Mouse (Mus musculus): ENCODE results near the gene Cchcr1. TPM values are rescaled to one million over a fixed set of nuclear protein-coding genes. Genes with fewer than 3 reads are reported as not detected.
"Not testable (repeated sequence)": the region's sequence is repeated elsewhere in the genome, so short reads cannot be mapped to it uniquely, and the experiment has no call there.

The Cchcr1 gene
- 13.3 and 14.1 TPM in 2 replicates for total RNA-seq (2014; fragmentation: Nextera tagmentation)
- 12.3 and 12.5 TPM in 2 replicates for total RNA-seq (2017)
- 18.7 and 19.3 TPM in 2 replicates for polyA plus RNA-seq (2012)

GRCm38 (mm10) chr17:35516652-35517500, at the start of gene Cchcr1, which contains the start of gene Tcf19:
TSS of gene Cchcr1 (plus strand) at chr17:35517100.
TSS of gene Tcf19 (minus strand) at chr17:35516824.
- peak; percentile 100 for DNase-seq (ENCODE audit: low spot score)
- Histone ChIP-seq H3K9me3 (replicated peaks) (no peaks in the 10 kb centered on the region), H3K27me3 (ENCODE audit: insufficient read depth, low read length) (no peaks in the 10 kb centered on the region), H3K4me1 (ENCODE audit: insufficient read depth, low read depth, low read length) (peaks cover 42% of the 10 kb centered on the region), H3K36me3 (replicated peaks) (peaks cover 72% of the 10 kb centered on the region), H3K4me3 (ENCODE audit: low read depth, low read length) (peak within 1 kb of the TSS; percentile 73)
- TF ChIP-seq POLR2AphosphoS5 (IDR thresholded peaks at IDR 0.05; ENCODE audit: insufficient replicate concordance, low read depth, low read length) (no peak), GATA2 (IDR thresholded peaks at IDR 0.05; ENCODE audit: borderline replicate concordance, low read depth, low read length) (no peak), TAL1 (conservative IDR thresholded peaks at IDR 0.05; ENCODE audit: low read depth, low read length) (no peak), GATA1 (IDR thresholded peaks at IDR 0.05; ENCODE audit: borderline replicate concordance, low read length) (no peak), CTCF (IDR thresholded peaks at IDR 0.05; ENCODE audit: low read depth, low read length) (no peak)
- peak; percentile 97 for ATAC-seq (ENCODE audit: extremely low read depth, insufficient number of reproducible peaks, low FRiP score, poor library complexity, severe bottlenecking)

DNA sequence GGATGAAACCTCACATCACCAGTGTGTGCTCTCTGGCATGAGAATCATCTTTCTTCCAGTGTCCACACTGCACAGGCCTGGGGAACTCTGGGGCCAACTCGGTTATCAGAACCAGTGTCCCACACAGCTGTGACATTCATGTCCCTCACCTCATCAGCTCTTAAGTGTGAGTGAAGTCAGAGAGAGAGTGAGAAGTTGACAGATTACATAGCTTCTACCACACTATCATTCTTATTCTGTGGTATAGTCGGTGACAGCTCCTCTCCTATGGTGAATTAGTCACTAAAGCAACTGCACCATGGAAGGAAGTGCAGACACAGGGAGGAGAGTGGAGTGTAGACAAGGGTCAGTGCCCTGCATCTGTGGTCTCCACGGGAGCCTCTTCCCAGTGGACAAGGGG, 48.0 kb upstream of the Cchcr1 start:
- not testable (repeated sequence) for ATAC-seq (ENCODE audit: extremely low read depth, insufficient number of reproducible peaks, low FRiP score, poor library complexity, severe bottlenecking); H3K27me3 ChIP-seq (ENCODE audit: insufficient read depth, low read length); H3K4me1 ChIP-seq (ENCODE audit: insufficient read depth, low read depth, low read length); H3K36me3 ChIP-seq (replicated peaks); H3K4me3 ChIP-seq (ENCODE audit: low read depth, low read length); DNase-seq (ENCODE audit: low spot score)
- H3K9me3 ChIP-seq (replicated peaks), result peaks cover 12% of the 10 kb centered on the region

DNA sequence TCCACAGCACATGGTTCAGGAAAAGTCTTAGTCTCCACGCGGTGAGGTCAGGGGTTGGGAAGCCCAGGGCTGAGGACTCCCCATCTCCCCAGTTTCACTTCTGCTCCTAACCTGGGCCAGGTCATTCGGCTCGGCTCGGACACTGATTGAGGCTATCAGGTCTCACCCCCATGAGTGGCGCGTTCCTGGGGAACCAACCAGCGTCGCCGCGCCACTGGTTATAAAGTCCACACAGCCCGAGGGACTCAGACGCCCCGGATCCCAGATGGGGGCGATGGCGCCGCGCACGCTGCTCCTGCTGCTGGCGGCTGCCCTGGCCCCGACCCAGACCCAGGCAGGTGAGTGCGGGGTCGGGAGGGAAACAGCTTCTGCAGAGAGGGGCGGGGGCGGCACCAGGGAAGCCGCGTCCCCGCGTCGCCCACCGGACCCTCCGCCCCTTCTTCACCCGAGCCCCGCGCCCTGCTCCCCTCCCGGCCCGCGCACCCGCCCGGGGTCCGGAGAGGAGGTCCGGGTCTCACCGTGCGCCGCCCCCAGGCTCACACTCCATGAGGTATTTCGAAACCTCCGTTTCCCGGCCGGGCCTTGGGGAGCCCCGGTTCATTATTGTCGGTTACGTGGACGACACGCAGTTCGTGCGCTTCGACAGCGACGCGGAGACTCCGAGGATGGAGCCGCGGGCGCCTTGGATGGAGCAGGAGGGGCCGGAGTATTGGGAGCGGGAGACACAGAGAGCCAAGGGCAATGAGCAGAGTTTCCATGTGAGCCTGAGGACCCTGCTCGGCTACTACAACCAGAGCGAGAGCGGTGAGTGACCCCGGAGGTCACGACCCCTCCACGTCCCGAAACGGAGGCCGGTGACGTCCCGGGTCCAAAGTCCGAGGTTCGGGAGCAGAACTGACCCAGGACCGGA, 46.8 kb upstream of the Cchcr1 start, which contains the start of gene H2-Q10:
Gene H2-Q10, plus strand, starts transcription at position 248 of the 910 bp plus-strand sequence.
- no peak for TF ChIP-seq TAL1 (conservative IDR thresholded peaks at IDR 0.05; ENCODE audit: low read depth, low read length)
- TF ChIP-seq CTCF (IDR thresholded peaks at IDR 0.05; ENCODE audit: low read depth, low read length), result no peak
- TF ChIP-seq POLR2AphosphoS5 (IDR thresholded peaks at IDR 0.05; ENCODE audit: insufficient replicate concordance, low read depth, low read length), result no peak
- no peak for TF ChIP-seq GATA1 (IDR thresholded peaks at IDR 0.05; ENCODE audit: borderline replicate concordance, low read length)
- TF ChIP-seq GATA2 (IDR thresholded peaks at IDR 0.05; ENCODE audit: borderline replicate concordance, low read depth, low read length), result no peak
- Histone ChIP-seq H3K36me3 (replicated peaks) (no peaks in the 10 kb centered on the region), H3K4me1 (ENCODE audit: insufficient read depth, low read depth, low read length) (no peaks in the 10 kb centered on the region), H3K27me3 (ENCODE audit: insufficient read depth, low read length) (no peaks in the 10 kb centered on the region; the same call in 1 of the 2 replicates), H3K9me3 (replicated peaks) (peaks cover 12% of the 10 kb centered on the region), H3K4me3 (ENCODE audit: low read depth, low read length) (no peak within 1 kb of the TSS)
- DNase-seq (ENCODE audit: low spot score), result no peak
- ATAC-seq (ENCODE audit: extremely low read depth, insufficient number of reproducible peaks, low FRiP score, poor library complexity, severe bottlenecking), result no peak

GRCm38 (mm10) chr17:35484066-35484465, 32.8 kb upstream of the Cchcr1 start:
- peaks cover 5% of the 10 kb centered on the region; the same call in 1 of the 2 replicates for H3K27me3 ChIP-seq (ENCODE audit: insufficient read depth, low read length)
- no peak overlapping the region for H3K4me3 ChIP-seq (ENCODE audit: low read depth, low read length)
- TF ChIP-seq GATA1 (IDR thresholded peaks at IDR 0.05; ENCODE audit: borderline replicate concordance, low read length), result no peak
- TF ChIP-seq TAL1 (conservative IDR thresholded peaks at IDR 0.05; ENCODE audit: low read depth, low read length), result no peak
- TF ChIP-seq POLR2AphosphoS5 (IDR thresholded peaks at IDR 0.05; ENCODE audit: insufficient replicate concordance, low read depth, low read length), result no peak
- no peak for TF ChIP-seq GATA2 (IDR thresholded peaks at IDR 0.05; ENCODE audit: borderline replicate concordance, low read depth, low read length)
- TF ChIP-seq CTCF (IDR thresholded peaks at IDR 0.05; ENCODE audit: low read depth, low read length), result peak; percentile 54
- no peak for ATAC-seq (ENCODE audit: extremely low read depth, insufficient number of reproducible peaks, low FRiP score, poor library complexity, severe bottlenecking)
- no peaks in the 10 kb centered on the region for H3K36me3 ChIP-seq (replicated peaks)
- H3K9me3 ChIP-seq (replicated peaks), result no peaks in the 10 kb centered on the region
- H3K4me1 ChIP-seq (ENCODE audit: insufficient read depth, low read depth, low read length), result no peaks in the 10 kb centered on the region
- peak; percentile 37 for DNase-seq (ENCODE audit: low spot score)

GRCm38 (mm10) chr17:35485702-35486101, 31.2 kb upstream of the Cchcr1 start:
- no peak for DNase-seq (ENCODE audit: low spot score)

DNA sequence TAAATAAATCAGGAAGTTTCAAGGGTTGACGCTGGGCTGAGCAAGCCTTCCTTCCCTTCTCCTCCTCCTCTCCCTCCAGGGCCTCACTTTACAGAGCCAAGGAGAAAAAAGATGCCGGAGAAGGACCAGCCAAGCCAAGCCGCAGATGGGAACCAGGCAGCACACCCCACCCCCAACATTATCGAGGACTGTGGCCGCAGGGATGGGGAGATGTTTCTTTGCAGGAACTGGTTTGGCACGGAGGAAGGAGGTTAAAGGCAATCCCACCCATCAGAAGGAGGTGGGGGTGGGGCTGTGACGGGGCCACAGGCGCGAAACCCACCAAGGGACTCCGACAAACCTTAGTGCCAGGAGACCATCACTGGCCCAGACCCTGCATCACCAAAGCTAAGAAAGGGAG, 30.2 kb upstream of the Cchcr1 start:
- Histone ChIP-seq H3K4me1 (ENCODE audit: insufficient read depth, low read depth, low read length) (no peaks in the 10 kb centered on the region), H3K27me3 (ENCODE audit: insufficient read depth, low read length) (peaks cover 5% of the 10 kb centered on the region; the same call in 1 of the 2 replicates), H3K9me3 (replicated peaks) (no peaks in the 10 kb centered on the region), H3K36me3 (replicated peaks) (no peaks in the 10 kb centered on the region), H3K4me3 (ENCODE audit: low read depth, low read length) (no peak overlapping the region)
- DNase-seq (ENCODE audit: low spot score) (no peak), ATAC-seq (ENCODE audit: extremely low read depth, insufficient number of reproducible peaks, low FRiP score, poor library complexity, severe bottlenecking) (no peak)
- TF ChIP-seq GATA2 (IDR thresholded peaks at IDR 0.05; ENCODE audit: borderline replicate concordance, low read depth, low read length) (no peak), GATA1 (IDR thresholded peaks at IDR 0.05; ENCODE audit: borderline replicate concordance, low read length) (no peak), TAL1 (conservative IDR thresholded peaks at IDR 0.05; ENCODE audit: low read depth, low read length) (no peak), CTCF (IDR thresholded peaks at IDR 0.05; ENCODE audit: low read depth, low read length) (no peak), POLR2AphosphoS5 (IDR thresholded peaks at IDR 0.05; ENCODE audit: insufficient replicate concordance, low read depth, low read length) (no peak)

More at GRCm38 (mm10) chr17:35485702-35486101, 31.2 kb upstream of the Cchcr1 start:
- ATAC-seq (ENCODE audit: extremely low read depth, insufficient number of reproducible peaks, low FRiP score, poor library complexity, severe bottlenecking), result no peak
- Histone ChIP-seq H3K27me3 (ENCODE audit: insufficient read depth, low read length) (peaks cover 5% of the 10 kb centered on the region; the same call in 1 of the 2 replicates), H3K36me3 (replicated peaks) (no peaks in the 10 kb centered on the region), H3K9me3 (replicated peaks) (no peaks in the 10 kb centered on the region), H3K4me3 (ENCODE audit: low read depth, low read length) (no peak overlapping the region), H3K4me1 (ENCODE audit: insufficient read depth, low read depth, low read length) (no peaks in the 10 kb centered on the region)
- TF ChIP-seq GATA1 (IDR thresholded peaks at IDR 0.05; ENCODE audit: borderline replicate concordance, low read length), result no peak
- TF ChIP-seq TAL1 (conservative IDR thresholded peaks at IDR 0.05; ENCODE audit: low read depth, low read length), result no peak
- no peak for TF ChIP-seq CTCF (IDR thresholded peaks at IDR 0.05; ENCODE audit: low read depth, low read length)
- TF ChIP-seq GATA2 (IDR thresholded peaks at IDR 0.05; ENCODE audit: borderline replicate concordance, low read depth, low read length), result no peak
- TF ChIP-seq POLR2AphosphoS5 (IDR thresholded peaks at IDR 0.05; ENCODE audit: insufficient replicate concordance, low read depth, low read length), result no peak
